Mouse (Mus musculus) embryonic stem cell, embryonic (primary cell): ENCODE results near the gene Ppp1r14d.

Experiments used
- CTCF ChIA-PET, 4 experiments: fragments of 300-600 bp in 2 of 4; fragments of 350-600 bp in 2 of 4; sonication (Branson Sonifier 250); formaldehyde crosslinking; loops; one replicate each; lab custom pipeline; 2022; ENCODE audit warnings: inconsistent platforms in 2 of 4; lab: Charles Lee
- POLR2A ChIA-PET, 4 experiments: fragments of 300-600 bp in 2 of 4; fragments of 350-600 bp in 2 of 4; sonication (Branson Sonifier 250); formaldehyde crosslinking; loops; one replicate each; lab custom pipeline; 2022; ENCODE audit warnings: antibody characterized with exemption in 4 of 4, inconsistent platforms in 1 of 4; lab: Charles Lee

Ppp1r14d gene

GRCm38 (mm10) chr2:119245246-119245645 is 15.5 kb upstream of the Ppp1r14d start:
- ChIA-PET CTCF (interaction anchor here in 1 of 4 experiments (1.3 to 1.4 kb wide), 2 partner anchors 40 to 82 kb away, joined by 5 read pairs; no protein-coding TSS in a partner anchor), POLR2A (interaction anchor here in 3 of 4 experiments (0.6 to 1.4 kb wide), 3 partner anchors 43 to 218 kb away, joined by 3 read pairs; no protein-coding TSS in a partner anchor)

DNA sequence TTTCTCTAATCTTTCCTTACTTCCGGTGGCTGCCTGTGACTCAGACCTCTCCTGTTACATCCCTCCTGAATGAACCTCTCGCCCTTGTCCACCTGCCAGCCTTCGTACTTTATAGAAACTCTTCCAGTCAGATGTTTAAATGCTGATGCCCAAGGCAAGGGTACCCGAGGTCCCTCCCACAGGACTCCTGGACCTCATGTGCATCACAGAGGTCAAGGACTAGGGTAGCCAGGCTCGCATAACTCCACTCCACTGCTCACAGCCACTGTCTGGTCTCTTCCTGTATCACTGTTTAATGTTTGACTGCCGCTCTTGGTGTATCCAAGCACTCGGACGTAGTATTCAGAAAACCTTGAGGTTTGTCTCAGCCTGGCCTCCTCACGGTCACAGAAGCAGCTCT is 12.8 kb upstream of the Ppp1r14d start:
- ChIA-PET CTCF (interaction anchor here in 2 of 4 experiments (1.0 to 1.1 kb wide), 2 partner anchors 9 to 45 kb away, joined by 3 read pairs; no protein-coding TSS in a partner anchor), POLR2A (interaction anchor here in 2 of 4 experiments (0.8 to 1.3 kb wide), 6 partner anchors 9 to 93 kb away, joined by 3 to 5 read pairs (median 4); no protein-coding TSS in a partner anchor)

DNA sequence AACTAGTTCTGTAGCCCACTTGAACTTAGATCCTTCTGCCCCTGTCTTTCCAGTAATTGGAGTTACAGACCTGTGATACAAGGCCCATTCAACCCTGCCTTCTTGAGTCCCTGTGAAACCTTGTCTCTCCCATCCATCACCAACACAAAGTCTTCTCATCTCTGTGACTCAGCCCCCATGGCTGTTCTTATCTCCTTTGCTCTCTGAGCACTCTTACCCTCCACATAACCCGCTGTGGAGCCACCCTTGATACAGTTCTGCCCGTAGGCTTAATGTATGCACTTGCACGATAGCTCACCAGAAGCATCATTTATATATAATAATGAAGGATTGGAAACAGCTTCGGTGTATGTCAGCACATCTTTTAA is 11.1 kb upstream of the Ppp1r14d start:
- CTCF ChIA-PET = interaction anchor here in 1 of 4 experiments (0.6 kb wide), 1 partner anchor 47 kb away, joined by 3 read pairs; no protein-coding TSS in a partner anchor
- POLR2A ChIA-PET = interaction anchor here in 2 of 4 experiments (1.3 to 1.8 kb wide), 4 partner anchors 30 to 47 kb away, joined by 3 to 7 read pairs (median 5); partner anchors contain the start of genes Rhov (in 1 of the 2) and Vps18 (in 1 of the 2)

GRCm38 (mm10) chr2:119240075-119240818 is 10.5 kb upstream of the Ppp1r14d start:
- CTCF ChIA-PET = interaction anchor here in 3 of 4 experiments (0.6 to 1.1 kb wide), 4 partner anchors 9 to 211 kb away, joined by 3 to 4 read pairs (median 3); partner anchors contain the start of gene Ccdc32 (in 1 of the 3)
- POLR2A ChIA-PET = interaction anchor here (0.6 to 1.8 kb wide), 13 partner anchors 9 to 238 kb away, joined by 3 to 7 read pairs (median 4); partner anchors contain the start of genes Rhov (in 2 of the 4), Ino80 (in 1 of the 4) and Vps18 (in 1 of the 4)

- ChIA-PET CTCF (interaction anchor here in 1 of 4 experiments (2.2 kb wide), 1 partner anchor 11 kb away, joined by 5 read pairs; no protein-coding TSS in a partner anchor), POLR2A (interaction anchor here in 3 of 4 experiments (0.6 to 2.9 kb wide), 4 partner anchors 11 to 270 kb away, joined by 3 to 21 read pairs (median 4); no protein-coding TSS in a partner anchor)
These were observed 9.0 kb upstream of the Ppp1r14d start for GRCm38 (mm10) chr2:119238671-119239070.

GRCm38 (mm10) chr2:119237871-119238220 is 8.1 kb upstream of the Ppp1r14d start:
- ChIA-PET POLR2A (interaction anchor here (0.5 to 2.9 kb wide), 27 partner anchors 8 to 271 kb away, joined by 3 to 21 read pairs (median 4); partner anchors contain the start of genes Rhov (in 2 of the 4), Dll4 (in 1 of the 4), Ino80 (in 1 of the 4) and Vps18 (in 1 of the 4)), CTCF (interaction anchor here in 3 of 4 experiments (0.5 to 2.2 kb wide), 7 partner anchors 12 to 123 kb away, joined by 3 to 7 read pairs (median 3); partner anchors contain the start of gene Vps18 (in 1 of the 3))

DNA sequence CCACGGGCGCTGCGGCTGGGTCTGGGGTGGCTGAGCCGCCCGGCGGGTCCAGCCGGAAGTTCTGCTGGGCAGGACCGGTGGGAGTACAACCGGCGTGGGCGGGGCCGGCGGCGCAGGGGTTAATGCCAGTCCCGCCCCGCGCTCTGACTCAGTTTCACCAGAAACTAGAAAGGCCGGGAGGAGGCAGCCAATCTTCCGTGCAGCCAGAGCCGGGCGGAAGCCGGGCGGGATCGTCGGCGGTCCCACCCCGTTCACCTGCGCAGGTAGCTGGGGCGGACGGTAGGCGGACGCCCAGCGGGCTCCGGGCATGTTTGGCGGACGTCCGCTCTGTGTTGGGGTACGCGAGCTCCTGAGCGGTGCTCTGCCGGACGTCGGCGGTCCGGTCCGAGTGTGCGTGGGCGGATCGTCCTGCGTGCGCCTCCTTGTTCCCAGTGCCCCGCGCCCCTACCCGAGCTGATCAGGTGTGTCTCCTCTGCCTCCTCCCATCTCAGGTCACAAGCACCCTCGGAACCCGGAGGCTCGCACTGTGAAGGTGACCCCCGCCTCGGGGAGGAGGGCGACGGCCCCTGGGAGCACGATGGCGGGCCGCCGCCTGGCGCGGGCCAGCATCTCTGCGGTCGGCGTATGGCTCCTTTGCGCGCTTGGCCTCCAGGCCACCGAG is 7.6 kb upstream of the Ppp1r14d start, which contains the start of gene Spint1:
Gene Spint1 (plus strand): TSS at position 153 of the 661 bp plus-strand sequence.
- POLR2A ChIA-PET = interaction anchor here (0.5 to 2.9 kb wide), 36 partner anchors 9 to 706 kb away, joined by 3 to 21 read pairs (median 4); partner anchors contain the start of genes Ino80 (in 2 of the 4), Rhov (in 2 of the 4), Dll4 (in 1 of the 4) and Vps18 (in 1 of the 4)
- CTCF ChIA-PET = interaction anchor here in 3 of 4 experiments (0.5 to 2.2 kb wide), 8 partner anchors 13 to 199 kb away, joined by 3 to 7 read pairs (median 3); partner anchors contain the start of gene Vps18 (in 1 of the 3)

- ChIA-PET POLR2A (interaction anchor here (0.5 to 2.9 kb wide), 34 partner anchors 9 to 705 kb away, joined by 3 to 21 read pairs (median 4); partner anchors contain the start of genes Rhov (in 2 of the 4), Dll4 (in 1 of the 4), Ino80 (in 1 of the 4) and Vps18 (in 1 of the 4)), CTCF (interaction anchor here in 2 of 4 experiments (0.5 to 2.2 kb wide), 5 partner anchors 13 to 199 kb away, joined by 3 to 7 read pairs (median 3); no protein-coding TSS in a partner anchor)
These were observed 7.0 kb upstream of the Ppp1r14d start for GRCm38 (mm10) chr2:119236682-119237209.

GRCm38 (mm10) chr2:119209176-119209507 is 20.6 kb downstream of the Ppp1r14d start:
- POLR2A ChIA-PET = interaction anchor here in 3 of 4 experiments (1.0 to 1.6 kb wide), 9 partner anchors 13 to 255 kb away, joined by 3 to 4 read pairs (median 3); partner anchors contain the start of genes Ccdc32 (in 1 of the 3), Rhov (in 1 of the 3) and Vps18 (in 1 of the 3)
- CTCF ChIA-PET = no interaction called here

- POLR2A ChIA-PET = interaction anchor here in 2 of 4 experiments (0.6 to 1.6 kb wide), 5 partner anchors 40 to 280 kb away, joined by 3 to 5 read pairs (median 3); partner anchors contain the start of genes Ccdc32 (in 1 of the 2) and Rhov (in 1 of the 2)
- CTCF ChIA-PET = no interaction called here
These were observed 21.1 kb downstream of the Ppp1r14d start, which contains the start of the genes Zfyve19 and Dnajc17 for GRCm38 (mm10) chr2:119208344-119209175. Gene Zfyve19 (plus strand): TSS chr2:119208617. Gene Dnajc17 (minus strand): TSS chr2:119208795.

GRCm38 (mm10) chr2:119207961-119208343 is 21.8 kb downstream of the Ppp1r14d start:
- CTCF ChIA-PET = no interaction called here

GRCm38 (mm10) chr2:119203871-119204460 is 25.7 kb downstream of the Ppp1r14d start:
- CTCF ChIA-PET = interaction anchor here (0.6 to 2.0 kb wide), 11 partner anchors 14 to 308 kb away, joined by 3 to 5 read pairs (median 4); partner anchors contain the start of gene Vps18 (in 3 of the 4)
- POLR2A ChIA-PET = interaction anchor here in 2 of 4 experiments (0.6 to 2.8 kb wide), 22 partner anchors 8 to 274 kb away, joined by 3 to 19 read pairs (median 4); partner anchors contain the start of genes Rhov (in 2 of the 2), Vps18 (in 2 of the 2), Ino80 (in 1 of the 2) and Ppp1r14d (in 1 of the 2)

More at GRCm38 (mm10) chr2:119207961-119208343, 21.8 kb downstream of the Ppp1r14d start:
- POLR2A ChIA-PET = interaction anchor here in 2 of 4 experiments (0.6 to 1.6 kb wide), 4 partner anchors 40 to 279 kb away, joined by 3 to 5 read pairs (median 4); partner anchors contain the start of gene Rhov (in 1 of the 2)

DNA sequence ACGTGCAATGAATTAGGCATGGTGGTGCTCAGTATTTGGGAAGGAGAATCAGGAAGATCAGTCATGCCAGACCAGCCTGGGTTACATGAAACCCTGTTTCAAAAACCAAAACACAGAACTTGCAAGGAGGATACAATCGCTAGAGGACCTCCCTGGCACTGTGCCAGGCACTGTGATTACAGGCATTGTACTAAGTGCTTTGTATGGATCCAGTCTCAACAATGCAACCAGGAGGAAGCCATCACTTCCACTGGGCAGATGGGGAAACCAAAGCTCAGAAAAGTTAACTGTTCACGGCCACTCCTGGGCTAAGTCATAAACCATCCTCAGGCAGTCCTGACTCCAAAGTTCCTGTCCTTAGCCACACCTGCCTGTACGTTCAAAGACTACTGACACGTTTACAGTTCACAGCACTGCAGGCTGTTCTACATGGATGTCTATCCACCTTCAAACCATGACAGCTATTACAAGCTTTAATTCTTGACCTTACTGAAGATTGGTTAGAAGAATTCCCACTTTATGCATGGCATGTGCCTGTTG is 26.7 kb downstream of the Ppp1r14d start:
- ChIA-PET CTCF (interaction anchor here (0.5 to 2.0 kb wide), 13 partner anchors 9 to 309 kb away, joined by 3 to 5 read pairs (median 4); partner anchors contain the start of gene Vps18 (in 3 of the 4)), POLR2A (interaction anchor here in 3 of 4 experiments (0.6 to 2.1 kb wide), 19 partner anchors 8 to 174 kb away, joined by 3 to 19 read pairs (median 4); partner anchors contain the start of genes Vps18 (in 2 of the 3), Ccdc32 (in 1 of the 3), Ppp1r14d (in 1 of the 3) and Rhov (in 1 of the 3))

GRCm38 (mm10) chr2:119198934-119199333 is 30.8 kb downstream of the Ppp1r14d start:
- POLR2A ChIA-PET = interaction anchor here in 2 of 4 experiments (0.6 to 0.8 kb wide), 2 partner anchors 35 to 51 kb away, joined by 3 read pairs; no protein-coding TSS in a partner anchor

GRCm38 (mm10) chr2:119198049-119198448 is 31.7 kb downstream of the Ppp1r14d start:
- ChIA-PET CTCF (interaction anchor here in 1 of 4 experiments (1.1 kb wide), 1 partner anchor 8 kb away, joined by 5 read pairs; no protein-coding TSS in a partner anchor), POLR2A (interaction anchor here in 1 of 4 experiments (0.5 to 0.9 kb wide), 2 partner anchors 26 to 941 kb away, joined by 3 read pairs; no protein-coding TSS in a partner anchor)

More at GRCm38 (mm10) chr2:119198934-119199333, 30.8 kb downstream of the Ppp1r14d start:
- CTCF ChIA-PET = interaction anchor here in 3 of 4 experiments (0.5 to 0.9 kb wide), 3 partner anchors 31 to 125 kb away, joined by 3 to 8 read pairs (median 3); partner anchors contain the start of gene Vps18 (in 1 of the 3)
